Mouse (Mus musculus): ENCODE measurements at regions not wholly inside any gene's neighbourhood (a gene's known extent, or its start where the extent isn't known, plus 50 kb on each side); places are given as distances from the start of the nearest gene placed in this dataset.
A peak's percentile ranks its signal among the peaks of the same experiment; 100 is the strongest.

- WGBS: 46% methylated on average over 4 of the region's 4 CpGs
- Histone ChIP-seq H3K9me3 (replicated peaks; ENCODE audit: low read length) (no peaks in the 10 kb centered on the region), H3K27ac (no peak overlapping the region), H3K4me3 (replicated peaks; ENCODE audit: low read depth, low read length) (no peak overlapping the region), H3K9ac (ENCODE audit: low read depth, low read length) (no peak overlapping the region), H3K4me1 (replicated peaks; ENCODE audit: insufficient read depth, low read length) (peaks cover 11% of the 10 kb centered on the region; the same call in 1 of the 2 replicates), H3K4me2 (ENCODE audit: low read length) (no peak overlapping the region), H3K36me3 (ENCODE audit: insufficient read depth, low read length) (no peaks in the 10 kb centered on the region), H3K27me3 (ENCODE audit: insufficient read depth, low read length) (no peaks in the 10 kb centered on the region)
- no peak for TF ChIP-seq CTCF (IDR thresholded peaks at IDR 0.05; ENCODE audit: low read depth)
- ATAC-seq (replicated peaks; ENCODE audit: low FRiP score, low read depth) (peak; percentile 66; the same call in 1 of the 2 replicates), DNase-seq (ENCODE audit: low spot score) (peak; percentile 79)
Observed at GRCm38 (mm10) chr7:74172504-74173229, 159.2 kb upstream of the St8sia2 start.

GRCm38 (mm10) chr7:74151590-74151989 lies 138.1 kb upstream of the St8sia2 start:
- Histone ChIP-seq H3K4me1 (replicated peaks; ENCODE audit: insufficient read depth, low read length) (no peaks in the 10 kb centered on the region), H3K4me3 (replicated peaks; ENCODE audit: low read depth, low read length) (no peak overlapping the region), H3K9me3 (replicated peaks; ENCODE audit: low read length) (no peaks in the 10 kb centered on the region), H3K4me2 (ENCODE audit: low read length) (no peak overlapping the region), H3K27ac (no peak overlapping the region), H3K9ac (ENCODE audit: low read depth, low read length) (no peak overlapping the region), H3K27me3 (ENCODE audit: insufficient read depth, low read length) (no peaks in the 10 kb centered on the region), H3K36me3 (ENCODE audit: insufficient read depth, low read length) (no peaks in the 10 kb centered on the region)
- DNase-seq (ENCODE audit: low spot score): no peak
- no peak for TF ChIP-seq CTCF (IDR thresholded peaks at IDR 0.05; ENCODE audit: low read depth)
- WGBS: 68% methylated on average over 4 of the region's 4 CpGs
- ATAC-seq (replicated peaks; ENCODE audit: low FRiP score, low read depth): no peak

- no peak overlapping the region for H3K9ac ChIP-seq (ENCODE audit: low read depth, low read length)
- ATAC-seq (replicated peaks; ENCODE audit: low FRiP score, low read depth): no peak
- no peaks in the 10 kb centered on the region for H3K4me1 ChIP-seq (replicated peaks; ENCODE audit: insufficient read depth, low read length)
- no peaks in the 10 kb centered on the region for H3K9me3 ChIP-seq (replicated peaks; ENCODE audit: low read length)
- H3K27ac ChIP-seq: no peak overlapping the region
- no peak for TF ChIP-seq CTCF (IDR thresholded peaks at IDR 0.05; ENCODE audit: low read depth)
- WGBS: 81% methylated on average over 3 of the region's 3 CpGs
- no peaks in the 10 kb centered on the region for H3K36me3 ChIP-seq (ENCODE audit: insufficient read depth, low read length)
- no peak for DNase-seq (ENCODE audit: low spot score)
- H3K4me3 ChIP-seq (replicated peaks; ENCODE audit: low read depth, low read length): no peak overlapping the region
- no peaks in the 10 kb centered on the region for H3K27me3 ChIP-seq (ENCODE audit: insufficient read depth, low read length)
- H3K4me2 ChIP-seq (ENCODE audit: low read length): no peak overlapping the region
Observed at GRCm38 (mm10) chr7:74143236-74143635, 129.7 kb upstream of the St8sia2 start.

GRCm38 (mm10) chr7:74138169-74138568 lies 124.7 kb upstream of the St8sia2 start:
- Histone ChIP-seq H3K36me3 (ENCODE audit: insufficient read depth, low read length) (no peaks in the 10 kb centered on the region), H3K4me3 (replicated peaks; ENCODE audit: low read depth, low read length) (no peak overlapping the region), H3K4me1 (replicated peaks; ENCODE audit: insufficient read depth, low read length) (no peaks in the 10 kb centered on the region), H3K27ac (no peak overlapping the region), H3K9me3 (replicated peaks; ENCODE audit: low read length) (no peaks in the 10 kb centered on the region), H3K27me3 (ENCODE audit: insufficient read depth, low read length) (no peaks in the 10 kb centered on the region), H3K4me2 (ENCODE audit: low read length) (no peak overlapping the region), H3K9ac (ENCODE audit: low read depth, low read length) (no peak overlapping the region)
- TF ChIP-seq CTCF (IDR thresholded peaks at IDR 0.05; ENCODE audit: low read depth): no peak
- DNase-seq (ENCODE audit: low spot score) (peak; percentile 9), ATAC-seq (replicated peaks; ENCODE audit: low FRiP score, low read depth) (no peak)
- WGBS: 51% methylated on average over 6 of the region's 6 CpGs

GRCm38 (mm10) chr7:74130206-74130836 lies 116.8 kb upstream of the St8sia2 start:
- no peaks in the 10 kb centered on the region for H3K9me3 ChIP-seq (replicated peaks; ENCODE audit: low read length)
- no peak overlapping the region for H3K4me2 ChIP-seq (ENCODE audit: low read length)
- WGBS: 60% methylated on average over 8 of the region's 8 CpGs
- ATAC-seq (replicated peaks; ENCODE audit: low FRiP score, low read depth) (no peak), DNase-seq (ENCODE audit: low spot score) (peak; percentile 35)
- no peaks in the 10 kb centered on the region for H3K4me1 ChIP-seq (replicated peaks; ENCODE audit: insufficient read depth, low read length)
- H3K36me3 ChIP-seq (ENCODE audit: insufficient read depth, low read length): no peaks in the 10 kb centered on the region
- TF ChIP-seq CTCF (IDR thresholded peaks at IDR 0.05; ENCODE audit: low read depth): no peak
- H3K27me3 ChIP-seq (ENCODE audit: insufficient read depth, low read length): no peaks in the 10 kb centered on the region
- no peak overlapping the region for H3K4me3 ChIP-seq (replicated peaks; ENCODE audit: low read depth, low read length)
- no peak overlapping the region for H3K9ac ChIP-seq (ENCODE audit: low read depth, low read length)
- H3K27ac ChIP-seq: no peak overlapping the region

GRCm38 (mm10) chr7:74112071-74112470 lies 98.6 kb upstream of the St8sia2 start:
- Histone ChIP-seq H3K9me3 (replicated peaks; ENCODE audit: low read length) (no peaks in the 10 kb centered on the region), H3K4me3 (replicated peaks; ENCODE audit: low read depth, low read length) (no peak overlapping the region), H3K9ac (ENCODE audit: low read depth, low read length) (no peak overlapping the region), H3K27me3 (ENCODE audit: insufficient read depth, low read length) (no peaks in the 10 kb centered on the region), H3K4me1 (replicated peaks; ENCODE audit: insufficient read depth, low read length) (no peaks in the 10 kb centered on the region), H3K36me3 (ENCODE audit: insufficient read depth, low read length) (no peaks in the 10 kb centered on the region), H3K27ac (no peak overlapping the region), H3K4me2 (ENCODE audit: low read length) (no peak overlapping the region)
- TF ChIP-seq CTCF (IDR thresholded peaks at IDR 0.05; ENCODE audit: low read depth): no peak
- DNase-seq (ENCODE audit: low spot score): peak; percentile 82
- ATAC-seq (replicated peaks; ENCODE audit: low FRiP score, low read depth): no peak
- WGBS: 36% methylated on average over 2 of the region's 2 CpGs
